Mouse (Mus musculus): Measurements from ENCODE around the gene Cxcl12. TPM values are rescaled to one million over a fixed set of nuclear protein-coding genes. Genes with fewer than 3 reads are reported as not detected.

Gene Cxcl12
- polyA plus RNA-seq, 1 experiment from 2014 or later = 141 TPM

DNA sequence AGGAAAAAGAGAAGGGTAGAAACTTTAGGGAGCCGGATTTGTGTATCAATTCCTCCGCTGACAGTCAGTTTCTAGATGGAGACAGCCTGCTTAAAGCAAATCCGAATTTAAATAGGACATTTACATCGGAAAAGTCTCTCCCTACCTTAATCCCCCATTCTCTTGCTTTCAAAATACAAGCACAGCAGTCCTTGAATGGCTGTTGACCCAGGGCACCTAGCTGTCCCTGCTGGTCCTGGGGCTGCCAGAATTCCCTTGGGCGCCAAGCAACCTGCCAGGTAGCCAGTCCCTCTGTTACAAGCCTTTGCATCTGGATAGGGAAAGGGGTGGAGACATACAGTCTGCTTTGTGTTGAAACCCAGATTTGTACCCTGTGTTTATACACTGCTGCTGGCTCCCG is 12.0 kb downstream of the Cxcl12 start:
- no peaks in the 10 kb centered on the region for H3K9me3 ChIP-seq
- H3K9ac ChIP-seq = no peak overlapping the region
- no peak overlapping the region for H3K4me2 ChIP-seq (replicated peaks)
- no peak overlapping the region for H3K4me3 ChIP-seq
- peaks cover 11% of the 10 kb centered on the region for H3K4me1 ChIP-seq
- WGBS = 54% methylated on average over 6 of the region's 6 CpGs
- peaks cover 46% of the 10 kb centered on the region for H3K36me3 ChIP-seq
- peaks cover 38% of the 10 kb centered on the region for H3K27me3 ChIP-seq
- no peak for ATAC-seq (ENCODE audit: low FRiP score, low read depth)
- no peak overlapping the region for H3K27ac ChIP-seq

DNA sequence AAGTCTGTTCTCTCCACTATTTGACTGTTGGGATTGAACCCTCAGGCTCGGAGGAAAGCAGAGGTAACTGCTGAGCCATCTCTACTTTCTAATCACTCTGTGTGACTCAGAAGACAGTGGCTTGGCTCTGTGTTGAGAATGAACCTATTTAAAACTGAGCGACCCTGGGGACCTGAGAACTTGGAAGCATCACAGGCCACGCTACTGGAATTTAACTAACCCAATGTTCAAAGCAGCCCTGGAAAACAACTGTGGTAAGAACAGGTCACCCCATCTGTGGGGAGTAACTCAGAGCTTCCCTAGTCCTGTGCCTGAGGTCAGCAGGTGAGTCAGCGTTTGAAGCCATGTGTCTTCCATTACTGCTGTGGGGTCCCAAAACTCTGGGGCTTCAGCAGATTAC is 17.0 kb downstream of the Cxcl12 start:
- ATAC-seq (ENCODE audit: low FRiP score, low read depth) = no peak
- WGBS = 69% methylated on average over 4 of the region's 4 CpGs
- no peak overlapping the region for H3K27ac ChIP-seq
- 0 out of 2 replicates have a peak, but pooled peaks cover 7% of the 10 kb centered on the region for H3K36me3 ChIP-seq
- H3K4me1 ChIP-seq = 0 out of 2 replicates have a peak, but pooled peaks cover 4% of the 10 kb centered on the region
- H3K9ac ChIP-seq = no peak overlapping the region
- no peak overlapping the region for H3K4me2 ChIP-seq (replicated peaks)
- no peaks in the 10 kb centered on the region for H3K9me3 ChIP-seq
- no peak overlapping the region for H3K4me3 ChIP-seq
- H3K27me3 ChIP-seq = no peaks in the 10 kb centered on the region

DNA sequence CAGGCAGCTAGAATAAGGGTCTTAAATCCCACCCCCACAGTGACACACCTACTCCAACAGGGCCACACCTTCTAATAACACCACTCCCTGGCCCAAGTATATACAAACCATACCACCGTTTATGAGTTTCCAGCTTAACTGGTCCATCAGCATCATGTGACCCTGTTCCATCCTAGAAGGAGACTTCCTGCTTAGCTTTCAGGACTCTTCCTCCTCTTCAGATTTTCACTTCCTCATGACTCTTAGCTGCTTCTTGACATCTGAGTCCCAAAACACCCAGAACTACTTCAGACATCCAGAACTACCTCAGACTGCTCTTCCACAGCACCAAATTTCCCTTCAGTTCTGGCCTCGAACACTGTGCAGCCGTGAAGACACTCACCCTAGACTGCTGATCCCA is 22.1 kb downstream of the Cxcl12 start:
- no peak overlapping the region for H3K27ac ChIP-seq
- no peaks in the 10 kb centered on the region for H3K9me3 ChIP-seq
- H3K27me3 ChIP-seq = no peaks in the 10 kb centered on the region
- 0 out of 2 replicates have a peak, but pooled peaks cover 4% of the 10 kb centered on the region for H3K4me1 ChIP-seq
- WGBS = 87% methylated on average over 3 of the region's 3 CpGs
- no peak overlapping the region for H3K4me3 ChIP-seq
- no peak for ATAC-seq (ENCODE audit: low FRiP score, low read depth)
- H3K9ac ChIP-seq = no peak overlapping the region
- H3K36me3 ChIP-seq = no peaks in the 10 kb centered on the region
- H3K4me2 ChIP-seq (replicated peaks) = no peak overlapping the region

DNA sequence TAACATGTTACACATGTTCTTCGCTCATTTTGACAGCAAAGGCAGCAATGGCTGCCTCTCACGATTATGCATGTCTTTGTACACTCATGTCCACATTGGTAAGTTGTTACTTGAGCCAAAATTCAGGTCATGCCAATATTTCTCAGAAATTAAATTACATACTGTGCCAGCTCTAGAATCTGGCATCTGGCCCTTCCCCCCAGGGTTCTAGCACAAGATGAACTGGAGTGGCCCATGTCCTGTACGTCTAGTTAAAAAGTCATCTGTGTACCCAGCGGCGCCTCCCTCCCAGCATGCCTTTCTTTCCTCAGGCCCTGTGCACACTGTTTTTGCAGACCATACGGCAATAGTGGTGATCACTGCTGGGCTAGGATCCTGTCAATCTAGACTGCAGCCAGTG is 23.4 kb downstream of the Cxcl12 start:
- Histone ChIP-seq H3K27ac (no peak overlapping the region), H3K4me3 (no peak overlapping the region), H3K4me2 (replicated peaks) (no peak overlapping the region), H3K9me3 (no peaks in the 10 kb centered on the region), H3K36me3 (no peaks in the 10 kb centered on the region), H3K4me1 (no peaks in the 10 kb centered on the region), H3K9ac (no peak overlapping the region), H3K27me3 (0 out of 2 replicates have a peak, but pooled peaks cover 2% of the 10 kb centered on the region)
- ATAC-seq (ENCODE audit: low FRiP score, low read depth) = no peak
- WGBS = 85% methylated on average over 6 of the region's 6 CpGs

DNA sequence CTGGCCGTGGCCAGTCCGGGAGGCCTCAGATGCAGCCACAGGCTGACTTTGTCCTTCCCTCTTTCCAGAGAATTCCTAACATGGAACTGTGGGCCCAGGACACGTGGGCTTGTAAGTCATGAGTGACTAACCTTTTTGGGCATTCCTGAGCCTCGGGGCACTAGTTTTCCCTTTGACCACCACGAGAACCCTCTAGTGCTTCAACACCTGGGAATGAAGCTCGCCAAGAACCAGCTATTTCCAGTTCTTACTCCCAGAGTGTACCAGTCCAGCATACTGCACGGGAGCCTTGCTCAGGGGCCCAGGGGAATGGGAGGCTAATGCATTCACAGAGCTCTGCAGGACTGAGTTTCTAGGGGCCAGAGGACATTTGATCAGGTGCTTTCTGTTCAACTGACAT is 24.3 kb downstream of the Cxcl12 start:
- H3K36me3 ChIP-seq = no peaks in the 10 kb centered on the region
- no peak for ATAC-seq (ENCODE audit: low FRiP score, low read depth)
- no peak overlapping the region for H3K4me2 ChIP-seq (replicated peaks)
- H3K9ac ChIP-seq = no peak overlapping the region
- 0 out of 2 replicates have a peak, but pooled peaks cover 2% of the 10 kb centered on the region for H3K27me3 ChIP-seq
- no peaks in the 10 kb centered on the region for H3K9me3 ChIP-seq
- no peaks in the 10 kb centered on the region for H3K4me1 ChIP-seq
- WGBS = 82% methylated on average over 7 of the region's 7 CpGs
- H3K27ac ChIP-seq = no peak overlapping the region
- H3K4me3 ChIP-seq = no peak overlapping the region

DNA sequence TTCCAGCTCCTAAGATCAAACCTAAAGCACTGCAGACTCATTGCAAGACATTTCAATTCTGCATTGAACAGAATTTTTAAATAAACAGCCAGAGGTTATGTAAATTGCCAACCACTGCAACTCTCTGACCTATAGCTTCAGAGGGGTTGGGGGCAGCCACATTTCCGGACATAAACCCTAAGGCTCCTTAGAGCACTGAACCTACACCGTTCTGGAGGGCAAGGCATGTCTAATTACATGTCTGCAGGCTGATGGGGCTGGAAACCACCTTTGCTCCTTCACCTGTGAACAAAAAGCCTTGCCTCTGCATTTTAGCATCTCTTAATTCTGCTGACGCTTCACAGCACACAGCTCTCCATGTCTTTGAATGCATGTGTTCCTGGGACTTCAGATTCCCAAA is 26.9 kb downstream of the Cxcl12 start:
- H3K9me3 ChIP-seq = no peaks in the 10 kb centered on the region
- no peak overlapping the region for H3K27ac ChIP-seq
- no peak overlapping the region for H3K9ac ChIP-seq
- H3K27me3 ChIP-seq = 0 out of 2 replicates have a peak, but pooled peaks cover 2% of the 10 kb centered on the region
- WGBS = 74% methylated on average over 3 of the region's 3 CpGs
- no peaks in the 10 kb centered on the region for H3K4me1 ChIP-seq
- ATAC-seq (ENCODE audit: low FRiP score, low read depth) = no peak
- H3K4me2 ChIP-seq (replicated peaks) = no peak overlapping the region
- H3K36me3 ChIP-seq = no peaks in the 10 kb centered on the region
- H3K4me3 ChIP-seq = no peak overlapping the region

DNA sequence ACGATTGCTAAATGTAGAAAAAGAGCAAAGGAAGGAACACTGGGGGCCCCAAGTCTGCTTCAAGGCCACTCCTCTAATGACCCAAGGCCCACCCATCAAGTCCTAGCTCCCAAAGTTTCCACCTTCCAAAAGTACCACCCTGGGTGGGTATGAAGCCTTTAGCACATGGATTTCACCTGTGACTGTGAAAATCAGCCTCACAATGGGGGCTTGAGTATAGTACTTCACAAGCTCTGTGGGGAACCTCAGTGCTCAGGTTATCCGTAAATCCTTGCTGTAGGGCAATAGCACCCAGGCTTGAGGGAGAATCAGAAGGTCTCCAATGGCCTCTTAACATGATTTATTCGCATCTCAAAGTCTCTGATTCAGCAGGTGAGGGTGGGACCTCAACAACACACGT is 30.5 kb downstream of the Cxcl12 start:
- no peak overlapping the region for H3K9ac ChIP-seq
- no peaks in the 10 kb centered on the region for H3K36me3 ChIP-seq
- H3K4me2 ChIP-seq (replicated peaks) = no peak overlapping the region
- no peak for ATAC-seq (ENCODE audit: low FRiP score, low read depth)
- no peak overlapping the region for H3K4me3 ChIP-seq
- H3K4me1 ChIP-seq = no peaks in the 10 kb centered on the region
- 63% methylated on average over 4 of the region's 4 CpGs for WGBS
- 0 out of 2 replicates have a peak, but pooled peaks cover 4% of the 10 kb centered on the region for H3K27me3 ChIP-seq
- H3K9me3 ChIP-seq = no peaks in the 10 kb centered on the region
- no peak overlapping the region for H3K27ac ChIP-seq

DNA sequence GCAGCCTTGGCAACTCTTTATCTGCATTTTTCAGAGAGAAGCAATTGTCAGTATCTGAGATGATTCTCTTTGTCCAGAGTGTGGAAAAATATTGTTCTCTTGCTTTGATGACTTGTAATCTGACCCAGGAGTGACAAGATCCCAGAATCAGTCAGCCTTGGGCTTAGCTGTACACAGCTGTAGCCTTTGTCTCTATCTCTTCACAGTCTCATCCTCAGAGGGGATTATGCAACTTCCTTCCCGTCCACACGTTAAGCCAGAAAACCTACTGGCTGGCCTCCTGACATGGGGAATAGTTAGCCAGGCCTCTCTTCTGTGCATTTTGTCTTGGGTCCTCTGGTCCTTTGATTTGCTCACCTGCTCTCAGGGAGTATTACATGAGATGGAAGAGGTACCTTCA is 31.4 kb downstream of the Cxcl12 start:
- ATAC-seq (ENCODE audit: low FRiP score, low read depth) = no peak
- no peaks in the 10 kb centered on the region for H3K9me3 ChIP-seq
- no peak overlapping the region for H3K9ac ChIP-seq
- 48% methylated on average over 2 of the region's 2 CpGs for WGBS
- H3K27ac ChIP-seq = no peak overlapping the region
- no peak overlapping the region for H3K4me2 ChIP-seq (replicated peaks)
- 0 out of 2 replicates have a peak, but pooled peaks cover 5% of the 10 kb centered on the region for H3K27me3 ChIP-seq
- H3K4me1 ChIP-seq = no peaks in the 10 kb centered on the region
- no peak overlapping the region for H3K4me3 ChIP-seq
- H3K36me3 ChIP-seq = no peaks in the 10 kb centered on the region

DNA sequence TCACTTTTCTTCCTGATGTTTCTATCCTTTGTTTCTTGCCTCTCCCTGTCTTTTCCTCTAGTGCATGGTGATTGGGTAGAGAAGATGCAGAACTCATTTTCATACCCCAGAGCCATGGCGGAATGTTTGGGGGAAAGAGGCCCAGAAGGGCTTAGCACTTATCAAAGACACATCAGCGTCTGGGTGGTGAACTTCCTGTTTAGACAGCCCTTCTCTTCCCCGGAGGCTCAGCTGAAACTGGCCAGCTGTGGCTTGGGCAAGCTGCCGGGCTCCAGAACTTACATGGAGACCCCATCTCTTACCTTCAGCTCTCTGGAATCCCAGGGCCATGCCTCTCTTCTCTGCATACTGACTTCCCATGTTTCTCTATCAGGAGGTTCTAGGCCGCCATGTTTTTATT is 32.6 kb downstream of the Cxcl12 start:
- Histone ChIP-seq H3K36me3 (no peaks in the 10 kb centered on the region), H3K4me3 (no peak overlapping the region), H3K4me2 (replicated peaks) (no peak overlapping the region), H3K27me3 (0 out of 2 replicates have a peak, but pooled peaks cover 5% of the 10 kb centered on the region), H3K4me1 (no peaks in the 10 kb centered on the region), H3K9me3 (no peaks in the 10 kb centered on the region), H3K9ac (no peak overlapping the region), H3K27ac (no peak overlapping the region)
- ATAC-seq (ENCODE audit: low FRiP score, low read depth) = no peak
- 64% methylated on average over 5 of the region's 5 CpGs for WGBS

DNA sequence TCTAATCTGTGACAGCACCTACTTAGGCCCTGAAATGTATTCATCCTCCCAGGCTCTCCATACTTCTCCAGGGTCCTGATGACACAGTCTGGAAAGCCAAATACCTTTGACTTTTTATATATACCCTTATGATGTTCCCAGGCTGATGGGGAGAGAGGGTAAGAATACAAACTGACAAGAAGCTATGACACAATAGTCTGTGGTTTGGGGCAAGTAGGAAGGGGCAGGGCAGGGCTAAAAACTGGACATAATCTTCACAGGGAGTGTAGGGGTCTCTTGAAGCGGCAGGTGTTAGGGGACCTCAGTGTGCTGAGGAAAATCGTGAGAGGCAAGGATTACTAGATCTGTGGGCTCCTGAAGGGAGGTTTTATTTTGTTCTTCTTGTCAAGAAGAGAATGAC is 33.1 kb downstream of the Cxcl12 start:
- no peak overlapping the region for H3K4me3 ChIP-seq
- no peaks in the 10 kb centered on the region for H3K36me3 ChIP-seq
- H3K4me1 ChIP-seq = no peaks in the 10 kb centered on the region
- H3K4me2 ChIP-seq (replicated peaks) = no peak overlapping the region
- ATAC-seq (ENCODE audit: low FRiP score, low read depth) = no peak
- 86% methylated on average over 2 of the region's 2 CpGs for whole genome bisulfite sequencing
- no peaks in the 10 kb centered on the region for H3K9me3 ChIP-seq
- no peak overlapping the region for H3K9ac ChIP-seq
- 0 out of 2 replicates have a peak, but pooled peaks cover 3% of the 10 kb centered on the region for H3K27me3 ChIP-seq
- no peak overlapping the region for H3K27ac ChIP-seq

DNA sequence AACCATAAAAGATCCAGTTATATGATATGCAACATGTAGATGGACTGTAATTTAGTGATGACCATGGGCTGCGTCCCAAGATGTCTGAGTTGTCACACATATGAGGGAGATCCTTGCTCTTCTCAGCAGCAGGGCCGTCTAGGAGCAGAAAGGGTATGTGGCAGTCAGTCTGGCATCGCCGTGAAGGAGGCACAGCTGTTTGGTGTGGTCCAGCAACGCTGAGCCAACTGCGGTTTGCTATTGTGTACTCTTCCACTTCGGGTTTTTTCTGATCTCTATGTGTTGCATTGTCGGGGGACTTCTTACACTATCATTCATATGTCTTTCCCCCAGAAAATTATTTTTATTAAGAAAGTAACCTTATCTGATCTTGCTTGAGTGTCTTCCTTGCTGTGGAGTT is 33.5 kb downstream of the Cxcl12 start:
- H3K9me3 ChIP-seq = no peaks in the 10 kb centered on the region
- no peak overlapping the region for H3K27ac ChIP-seq
- 89% methylated on average over 8 of the region's 8 CpGs for WGBS
- 0 out of 2 replicates have a peak, but pooled peaks cover 3% of the 10 kb centered on the region for H3K27me3 ChIP-seq
- H3K4me3 ChIP-seq = no peak overlapping the region
- H3K9ac ChIP-seq = no peak overlapping the region
- no peak overlapping the region for H3K4me2 ChIP-seq (replicated peaks)
- H3K36me3 ChIP-seq = no peaks in the 10 kb centered on the region
- no peak for ATAC-seq (ENCODE audit: low FRiP score, low read depth)
- no peaks in the 10 kb centered on the region for H3K4me1 ChIP-seq

DNA sequence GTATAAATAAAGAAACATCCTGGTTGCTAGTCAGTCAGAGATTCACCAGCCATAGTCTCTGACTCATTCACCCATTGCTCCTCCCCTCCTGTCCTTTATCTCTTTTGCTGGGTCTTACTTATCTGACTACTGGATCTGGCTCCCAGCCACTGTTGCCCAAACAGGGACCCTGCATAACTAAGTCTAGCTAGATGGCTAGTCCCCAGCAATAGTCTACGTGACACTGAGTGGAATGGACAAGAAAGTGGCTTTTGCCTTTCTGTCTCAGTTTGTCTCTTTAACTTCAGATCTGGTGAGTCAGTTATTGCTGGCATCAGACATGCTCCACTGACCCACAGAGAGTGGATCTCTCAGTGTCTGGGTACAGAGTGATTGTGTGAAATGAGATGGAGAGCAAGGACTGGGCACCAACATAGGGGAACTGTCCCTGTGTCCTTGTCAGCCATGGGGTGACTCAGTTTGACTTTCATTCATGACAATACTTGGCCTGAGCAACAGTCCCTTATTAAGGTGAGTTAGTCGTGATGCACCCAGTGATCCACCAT is 34.6 kb downstream of the Cxcl12 start:
- H3K27ac ChIP-seq = no peak overlapping the region
- no peak for ATAC-seq (ENCODE audit: low FRiP score, low read depth)
- H3K27me3 ChIP-seq = 0 out of 2 replicates have a peak, but pooled peaks cover 3% of the 10 kb centered on the region
- H3K9ac ChIP-seq = no peak overlapping the region
- WGBS = 75% methylated on average over 2 of the region's 2 CpGs
- H3K36me3 ChIP-seq = no peaks in the 10 kb centered on the region
- no peaks in the 10 kb centered on the region for H3K4me1 ChIP-seq
- H3K4me3 ChIP-seq = no peak overlapping the region
- no peak overlapping the region for H3K4me2 ChIP-seq (replicated peaks)
- no peaks in the 10 kb centered on the region for H3K9me3 ChIP-seq

DNA sequence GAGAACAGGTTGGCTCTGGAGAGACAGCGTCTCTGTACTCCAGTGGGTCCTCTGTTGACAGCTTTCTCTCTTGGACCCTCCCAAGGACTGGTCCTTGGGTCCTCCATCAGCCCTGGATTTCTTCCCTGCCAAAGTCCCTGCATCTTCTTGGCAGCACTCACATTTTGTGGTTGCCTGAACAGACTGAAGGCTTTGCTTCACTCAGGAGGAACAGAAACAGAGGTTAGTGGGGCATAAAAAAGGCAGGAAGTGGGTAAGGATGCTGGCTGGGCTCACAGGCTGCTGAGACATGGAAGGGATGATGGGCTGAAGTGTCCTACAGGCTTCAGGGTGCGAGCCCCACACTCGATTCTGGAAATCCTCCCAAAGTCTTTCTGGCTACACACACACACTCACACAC is 35.8 kb downstream of the Cxcl12 start:
- Histone ChIP-seq H3K27ac (no peak overlapping the region), H3K9me3 (no peaks in the 10 kb centered on the region), H3K4me3 (no peak overlapping the region), H3K4me1 (no peaks in the 10 kb centered on the region), H3K4me2 (replicated peaks) (no peak overlapping the region), H3K9ac (no peak overlapping the region), H3K27me3 (0 out of 2 replicates have a peak, but pooled peaks cover 3% of the 10 kb centered on the region), H3K36me3 (no peaks in the 10 kb centered on the region)
- ATAC-seq (ENCODE audit: low FRiP score, low read depth) = no peak
- WGBS = 97% methylated on average over 3 of the region's 3 CpGs

Data from limb, embryonic 13.5 days (tissue).